Mouse (Mus musculus) liver, adult (tissue): Measurements from ENCODE around the gene Ribc2.

Source experiments
- GATA4 ChIP-seq: IDR thresholded peaks from 2 replicates; pipeline ENCODE4 v1.6.1; 2014; ENCODE audit warnings: mild to moderate bottlenecking, low read length; ENCODE audit not compliant: insufficient replicate concordance

The Ribc2 gene

GRCm38 (mm10) chr15:85131275-85132192 is at the start of gene Ribc2, which contains the start of gene Smc1b:
Ribc2 (plus strand) TSS chr15:85132078.
Smc1b (minus strand) TSS chr15:85131964.
- TF ChIP-seq GATA4: no peak

- TF ChIP-seq GATA4: no peak
These were observed 46.2 kb upstream of the Ribc2 start for GRCm38 (mm10) chr15:85085641-85086040.

GRCm38 (mm10) chr15:85132193-85132520 is 279 bp downstream of the Ribc2 start:
- TF ChIP-seq GATA4: no peak

- TF ChIP-seq GATA4: no peak
These were observed 3.3 kb downstream of the Ribc2 start for GRCm38 (mm10) chr15:85135143-85135542.

GRCm38 (mm10) chr15:85141290-85141689 is 9.4 kb downstream of the Ribc2 start:
- TF ChIP-seq GATA4: no peak

- no peak for TF ChIP-seq GATA4
These were observed 10.6 kb downstream of the Ribc2 start for GRCm38 (mm10) chr15:85142441-85142840.

- TF ChIP-seq GATA4: no peak
These were observed 11.3 kb downstream of the Ribc2 start for GRCm38 (mm10) chr15:85143161-85143560.

- no peak for TF ChIP-seq GATA4
These were observed 11.9 kb downstream of the Ribc2 start for GRCm38 (mm10) chr15:85143747-85144146.

GRCm38 (mm10) chr15:85144249-85144648 is 12.4 kb downstream of the Ribc2 start:
- TF ChIP-seq GATA4: no peak

- TF ChIP-seq GATA4: no peak
These were observed 19.6 kb downstream of the Ribc2 start for GRCm38 (mm10) chr15:85151433-85151918.

GRCm38 (mm10) chr15:85152577-85152976 is 20.7 kb downstream of the Ribc2 start:
- no peak for TF ChIP-seq GATA4

- TF ChIP-seq GATA4: no peak
These were observed 22.2 kb downstream of the Ribc2 start for GRCm38 (mm10) chr15:85154091-85154490.

- no peak for TF ChIP-seq GATA4
These were observed 24.3 kb downstream of the Ribc2 start for GRCm38 (mm10) chr15:85156198-85156597.

GRCm38 (mm10) chr15:85161416-85161815 is 29.5 kb downstream of the Ribc2 start:
- no peak for TF ChIP-seq GATA4

GRCm38 (mm10) chr15:85162693-85163663 is 31.1 kb downstream of the Ribc2 start:
- TF ChIP-seq GATA4: no peak

GRCm38 (mm10) chr15:85166433-85166933 is 34.6 kb downstream of the Ribc2 start:
- TF ChIP-seq GATA4: no peak
